Mouse (Mus musculus): Measurements from ENCODE around the gene Purb.

GRCm38 (mm10) chr11:6430186-6430585, 45.5 kb downstream of the Purb start:
- TF ChIP-seq CTCF (IDR thresholded peaks at IDR 0.05; ENCODE audit: low read depth, low read length) (no peak), POLR2A (IDR thresholded peaks at IDR 0.05; ENCODE audit: insufficient read depth, low read length) (no peak), EP300 (IDR thresholded peaks at IDR 0.05; ENCODE audit: insufficient read depth, low read depth, low read length) (no peak)
